ENCODE assay signal across 15 mouse cellular contexts in genomic region chr5:111897568-111897967, GRCm38 (mm10).
DNase-seq lines count a peak whose midpoint lies in the region; ATAC-seq and TF ChIP-seq lines count a peak whose summit lies in the region.
"Had no signal": no experiment of that assay in that cellular context is flagged by ENCODE, and none has a peak within 500 bp of the region (broad histone marks: within the 10 kb centered on the region; RNA-seq: fewer than 3 reads in every experiment).

No protein-coding gene starts in this region.

- peak overlapping the region; percentile 83 for H3K27ac ChIP-seq in hindbrain, embryonic 10.5 days
- no peak overlapping the region for H3K27ac ChIP-seq in hindbrain, embryonic 14.5 days
- no peak overlapping the region for H3K27ac ChIP-seq in midbrain, embryonic 14.5 days (replicated peaks; ENCODE audit: low read depth, low read length)
- no peak overlapping the region for H3K27ac ChIP-seq in midbrain, embryonic 15.5 days
- no peak overlapping the region for H3K27ac ChIP-seq in stomach, postnatal 0 days (replicated peaks)
- H3K27ac ChIP-seq: embryonic facial prominence, embryonic 12.5 days; liver, embryonic 15.5 days had no signal

- peak; percentile 32 for DNase-seq in hindbrain, embryonic 10.5 days (ENCODE audit: low spot score)
- no peak for DNase-seq in hindbrain, embryonic 14.5 days (ENCODE audit: low spot score)
- peak; percentile 49 for DNase-seq in midbrain, embryonic 14.5 days
- peak; percentile 46 for DNase-seq in ZHBTc4 (ENCODE audit: low read depth, low spot score)
- DNase-seq in stomach, postnatal 0 days (ENCODE audit: low spot score), result no peak
- DNase-seq in cerebellum, postnatal 36 days, result no peak
- DNase-seq: adrenal gland, adult 2 months; cerebellum, adult 9-10 months; heart, postnatal 36 days; kidney, adult 2 months had no signal

- WGBS in hindbrain, embryonic 10.5 days, result 63% methylated on average over 4 of the region's 4 CpGs
- WGBS in hindbrain, embryonic 14.5 days, result 65% methylated on average over 4 of the region's 4 CpGs
- WGBS in midbrain, embryonic 14.5 days, result 68% methylated on average over 4 of the region's 4 CpGs
- WGBS in midbrain, embryonic 15.5 days, result 73% methylated on average over 4 of the region's 4 CpGs
- 57% methylated on average over 4 of the region's 4 CpGs for WGBS in stomach, postnatal 0 days

- ATAC-seq in hindbrain, embryonic 14.5 days (ENCODE audit: low FRiP score), result no peak
- ATAC-seq in midbrain, embryonic 14.5 days (ENCODE audit: low FRiP score, low TSS enrichment), result no peak
- ATAC-seq in midbrain, embryonic 15.5 days (replicated peaks), result no peak
- no peak for ATAC-seq in stomach, postnatal 0 days (ENCODE audit: low FRiP score, low TSS enrichment)
- ATAC-seq: CD4-positive, CD25-positive, alpha-beta regulatory T cell, adult 4 months had no signal

- no peaks in the 10 kb centered on the region for H3K9me3 ChIP-seq in hindbrain, embryonic 10.5 days
- H3K9me3 ChIP-seq in hindbrain, embryonic 14.5 days (ENCODE audit: control insufficient read depth, low read length), result no peaks in the 10 kb centered on the region
- no peaks in the 10 kb centered on the region for H3K9me3 ChIP-seq in midbrain, embryonic 14.5 days (ENCODE audit: control insufficient read depth, low read length)
- no peaks in the 10 kb centered on the region for H3K9me3 ChIP-seq in midbrain, embryonic 15.5 days
- H3K9me3 ChIP-seq in stomach, postnatal 0 days (ENCODE audit: control insufficient read depth, low read length), result no peaks in the 10 kb centered on the region
- H3K9me3 ChIP-seq: embryonic facial prominence, embryonic 12.5 days; liver, embryonic 15.5 days; neural tube, embryonic 13.5 days had no signal

- no peaks in the 10 kb centered on the region for H3K36me3 ChIP-seq in hindbrain, embryonic 10.5 days
- H3K36me3 ChIP-seq in hindbrain, embryonic 14.5 days (replicated peaks; ENCODE audit: control insufficient read depth, insufficient read depth), result no peaks in the 10 kb centered on the region
- no peaks in the 10 kb centered on the region for H3K36me3 ChIP-seq in midbrain, embryonic 14.5 days (ENCODE audit: control insufficient read depth, insufficient read depth, low read length)
- H3K36me3 ChIP-seq in midbrain, embryonic 15.5 days (replicated peaks), result no peaks in the 10 kb centered on the region
- H3K36me3 ChIP-seq in stomach, postnatal 0 days (ENCODE audit: control insufficient read depth, insufficient read depth, low read length), result no peaks in the 10 kb centered on the region
- H3K36me3 ChIP-seq: embryonic facial prominence, embryonic 12.5 days; liver, embryonic 15.5 days; neural tube, embryonic 13.5 days had no signal

- peaks cover 10% of the 10 kb centered on the region; the same call in 1 of the 2 replicates for H3K27me3 ChIP-seq in hindbrain, embryonic 10.5 days (ENCODE audit: insufficient read depth, poor library complexity, severe bottlenecking)
- no peaks in the 10 kb centered on the region for H3K27me3 ChIP-seq in hindbrain, embryonic 14.5 days (ENCODE audit: control insufficient read depth, insufficient read depth, low read length)
- no peaks in the 10 kb centered on the region for H3K27me3 ChIP-seq in midbrain, embryonic 14.5 days (ENCODE audit: control insufficient read depth, insufficient read depth, low read length)
- H3K27me3 ChIP-seq in midbrain, embryonic 15.5 days (replicated peaks), result no peaks in the 10 kb centered on the region
- H3K27me3 ChIP-seq in stomach, postnatal 0 days (ENCODE audit: control insufficient read depth, insufficient read depth, low read length), result no peaks in the 10 kb centered on the region
- H3K27me3 ChIP-seq: liver, embryonic 15.5 days had no signal

- peak; percentile 43 for TF ChIP-seq CTCF in stomach, postnatal 0 days (IDR thresholded peaks at IDR 0.05; ENCODE audit: low read depth)

- no peak overlapping the region for H3K4me2 ChIP-seq in hindbrain, embryonic 14.5 days (replicated peaks)
- no peak overlapping the region for H3K4me2 ChIP-seq in midbrain, embryonic 14.5 days (ENCODE audit: low read length)
- H3K4me2 ChIP-seq in midbrain, embryonic 15.5 days, result no peak overlapping the region
- H3K4me2 ChIP-seq in stomach, postnatal 0 days (replicated peaks; ENCODE audit: low read depth), result no peak overlapping the region
- H3K4me2 ChIP-seq: embryonic facial prominence, embryonic 12.5 days; liver, embryonic 15.5 days; neural tube, embryonic 13.5 days had no signal

- H3K4me3 ChIP-seq in hindbrain, embryonic 10.5 days, result no peak overlapping the region
- no peak overlapping the region for H3K4me3 ChIP-seq in hindbrain, embryonic 14.5 days (replicated peaks; ENCODE audit: low read length)
- no peak overlapping the region for H3K4me3 ChIP-seq in midbrain, embryonic 14.5 days (replicated peaks; ENCODE audit: low read depth, low read length)
- H3K4me3 ChIP-seq in midbrain, embryonic 15.5 days, result no peak overlapping the region
- H3K4me3 ChIP-seq in stomach, postnatal 0 days (ENCODE audit: low read depth, low read length), result no peak overlapping the region
- H3K4me3 ChIP-seq: embryonic facial prominence, embryonic 12.5 days; liver, embryonic 15.5 days; neural tube, embryonic 13.5 days had no signal

- H3K4me1 ChIP-seq in hindbrain, embryonic 10.5 days (replicated peaks), result peaks cover 77% of the 10 kb centered on the region
- peaks cover 35% of the 10 kb centered on the region for H3K4me1 ChIP-seq in hindbrain, embryonic 14.5 days (replicated peaks; ENCODE audit: control insufficient read depth, insufficient read depth, low read length)
- peaks cover 32% of the 10 kb centered on the region for H3K4me1 ChIP-seq in midbrain, embryonic 14.5 days (ENCODE audit: control insufficient read depth, insufficient read depth, low read length)
- H3K4me1 ChIP-seq in midbrain, embryonic 15.5 days, result peaks cover 40% of the 10 kb centered on the region
- no peaks in the 10 kb centered on the region for H3K4me1 ChIP-seq in stomach, postnatal 0 days (replicated peaks; ENCODE audit: control insufficient read depth, insufficient read depth)
- H3K4me1 ChIP-seq: liver, embryonic 15.5 days had no signal

- TF ChIP-seq EP300 in stomach, postnatal 0 days (optimal IDR thresholded peaks at IDR 0.05), result no peak

- no peak overlapping the region for H3K9ac ChIP-seq in hindbrain, embryonic 14.5 days
- H3K9ac ChIP-seq in midbrain, embryonic 14.5 days (replicated peaks; ENCODE audit: low read length), result no peak overlapping the region
- no peak overlapping the region for H3K9ac ChIP-seq in midbrain, embryonic 15.5 days
- no peak overlapping the region for H3K9ac ChIP-seq in stomach, postnatal 0 days (ENCODE audit: low read length)
- H3K9ac ChIP-seq: embryonic facial prominence, embryonic 12.5 days; liver, embryonic 15.5 days; neural tube, embryonic 13.5 days had no signal

Comparison
In these comparisons a context has a peak if more than half of its experiments do, and no peak if none do; other contexts are left out.
1. DNase-seq: peak in hindbrain, embryonic 10.5 days (single experiment), midbrain, embryonic 14.5 days (single experiment) and ZHBTc4 (single experiment); none in hindbrain, embryonic 14.5 days (single experiment), stomach, postnatal 0 days (single experiment) and cerebellum, postnatal 36 days (0 of 2).